Mouse (Mus musculus): ENCODE measurements around the gene Gm128. TPM values are rescaled to one million over a fixed set of nuclear protein-coding genes. Genes with fewer than 3 reads are reported as not detected.

Gm128 gene
- polyA plus RNA-seq (2012; rRNA removed), result 0.12 and 0.19 TPM in 2 replicates
- 0.14 and 0.19 TPM in 2 replicates for polyA plus RNA-seq (2014; fragmentation: Nextera tagmentation; extraction: Ambion mirVana)

- H3K27me3 ChIP-seq (ENCODE audit: control insufficient read depth, insufficient read depth, low read length), result no peaks in the 10 kb centered on the region
- TF ChIP-seq CTCF (IDR thresholded peaks at IDR 0.05; ENCODE audit: low read depth), result no peak
- no peak for TF ChIP-seq EP300 (IDR thresholded peaks at IDR 0.05; ENCODE audit: low read depth)
- H3K4me2 ChIP-seq (ENCODE audit: low read depth), result peak within 1 kb of the TSS; percentile 13; the same call in 1 of the 2 replicates
- no peak within 1 kb of the TSS for H3K4me3 ChIP-seq (ENCODE audit: insufficient read depth in 1 of 2, low read depth in 2 of 2, low read length in 2 of 2)
- DNase-seq (ENCODE audit: low read depth in 3 of 3, low spot score in 3 of 3) (no peak), ATAC-seq (ENCODE audit: insufficient read depth) (no peak)
- no peak within 1 kb of the TSS for H3K27ac ChIP-seq
- H3K9ac ChIP-seq (replicated peaks), result no peak within 1 kb of the TSS
- H3K4me1 ChIP-seq (replicated peaks; ENCODE audit: control insufficient read depth in 2 of 2, insufficient read depth in 2 of 2, low read length in 1 of 2), result peaks cover 0 to 1% of the 10 kb centered on the region in 2 experiments; a peak in 2 of 4 replicates
- WGBS (ENCODE audit: insufficient replicate concordance), result 77% methylated on average over 7 of the region's 7 CpGs
- H3K9me3 ChIP-seq (ENCODE audit: control insufficient read depth, low read length), result no peaks in the 10 kb centered on the region
- no peaks in the 10 kb centered on the region; the same call in 1 of the 2 replicates for H3K36me3 ChIP-seq (replicated peaks; ENCODE audit: control insufficient read depth, insufficient read depth, low read depth)
Measured at GRCm38 (mm10) chr3:95241498-95241897, at the start of gene Gm128. TSS of gene Gm128 (minus strand) at chr3:95241598.

- no peak for ATAC-seq (ENCODE audit: insufficient read depth)
- H3K4me1 ChIP-seq (replicated peaks; ENCODE audit: control insufficient read depth in 2 of 2, insufficient read depth in 2 of 2, low read length in 1 of 2), result peaks cover 0 to 14% of the 10 kb centered on the region in 2 experiments; a peak in 2 of 4 replicates
- H3K4me3 ChIP-seq (ENCODE audit: insufficient read depth in 1 of 2, low read depth in 2 of 2, low read length in 2 of 2), result no peak overlapping the region
- no peak overlapping the region for H3K4me2 ChIP-seq (ENCODE audit: low read depth)
- H3K27me3 ChIP-seq (ENCODE audit: control insufficient read depth, insufficient read depth, low read length), result no peaks in the 10 kb centered on the region
- no peak overlapping the region for H3K9ac ChIP-seq (replicated peaks)
- DNase-seq (ENCODE audit: low read depth in 3 of 3, low spot score in 3 of 3), result no peak
- H3K9me3 ChIP-seq (ENCODE audit: control insufficient read depth, low read length), result no peaks in the 10 kb centered on the region
- H3K27ac ChIP-seq, result no peak overlapping the region
- no peak for TF ChIP-seq CTCF (IDR thresholded peaks at IDR 0.05; ENCODE audit: low read depth)
- no peak for TF ChIP-seq EP300 (IDR thresholded peaks at IDR 0.05; ENCODE audit: low read depth)
- 51% methylated on average over 4 of the region's 4 CpGs for WGBS (ENCODE audit: insufficient replicate concordance)
- H3K36me3 ChIP-seq (replicated peaks; ENCODE audit: control insufficient read depth, insufficient read depth, low read depth), result peaks cover 2% of the 10 kb centered on the region
Measured at GRCm38 (mm10) chr3:95291041-95291440, 49.6 kb upstream of the Gm128 start.

DNA sequence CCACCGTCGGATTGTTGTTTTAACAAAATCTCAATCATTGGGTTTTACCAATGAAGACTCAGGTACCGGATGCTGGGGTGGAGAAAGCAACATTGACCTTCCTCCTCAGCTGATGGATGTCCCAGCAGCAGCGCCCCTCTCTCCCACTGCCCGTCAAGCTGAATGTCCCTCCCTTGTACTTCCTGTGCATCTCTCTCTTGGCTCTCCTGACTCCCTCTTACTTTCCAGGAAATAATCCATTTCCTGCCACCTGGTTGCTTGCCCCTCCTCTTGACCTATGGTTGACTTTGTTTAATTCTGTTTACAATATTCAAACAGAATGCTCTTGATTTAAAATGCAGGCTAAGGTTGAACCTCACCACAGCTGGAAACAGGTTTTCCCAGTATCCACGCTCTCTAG lies 48.8 kb upstream of the Gm128 start:
- WGBS (ENCODE audit: insufficient replicate concordance), result 79% methylated on average over 6 of the region's 6 CpGs
- no peak overlapping the region for H3K9ac ChIP-seq (replicated peaks)
- H3K9me3 ChIP-seq (ENCODE audit: control insufficient read depth, low read length), result no peaks in the 10 kb centered on the region
- DNase-seq (ENCODE audit: low read depth in 3 of 3, low spot score in 3 of 3) (no peak), ATAC-seq (ENCODE audit: insufficient read depth) (no peak)
- no peaks in the 10 kb centered on the region for H3K27me3 ChIP-seq (ENCODE audit: control insufficient read depth, insufficient read depth, low read length)
- H3K4me2 ChIP-seq (ENCODE audit: low read depth), result no peak overlapping the region
- peaks cover 0 to 11% of the 10 kb centered on the region in 2 experiments; a peak in 1 of 4 replicates for H3K4me1 ChIP-seq (replicated peaks; ENCODE audit: control insufficient read depth in 2 of 2, insufficient read depth in 2 of 2, low read length in 1 of 2)
- H3K36me3 ChIP-seq (replicated peaks; ENCODE audit: control insufficient read depth, insufficient read depth, low read depth), result peaks cover 2% of the 10 kb centered on the region
- H3K27ac ChIP-seq, result no peak overlapping the region
- H3K4me3 ChIP-seq (ENCODE audit: insufficient read depth in 1 of 2, low read depth in 2 of 2, low read length in 2 of 2), result no peak overlapping the region
- TF ChIP-seq EP300 (IDR thresholded peaks at IDR 0.05; ENCODE audit: low read depth) (no peak), CTCF (IDR thresholded peaks at IDR 0.05; ENCODE audit: low read depth) (no peak)

GRCm38 (mm10) chr3:95289419-95289818 lies 48.0 kb upstream of the Gm128 start:
- 81% methylated on average over 4 of the region's 4 CpGs for WGBS (ENCODE audit: insufficient replicate concordance)

GRCm38 (mm10) chr3:95287541-95287940 lies 46.1 kb upstream of the Gm128 start:
- Histone ChIP-seq H3K4me2 (ENCODE audit: low read depth) (no peak overlapping the region), H3K9ac (replicated peaks) (no peak overlapping the region), H3K36me3 (replicated peaks; ENCODE audit: control insufficient read depth, insufficient read depth, low read depth) (peaks cover 2% of the 10 kb centered on the region; the same call in 1 of the 2 replicates), H3K27ac (no peak overlapping the region), H3K4me1 (replicated peaks; ENCODE audit: control insufficient read depth in 2 of 2, insufficient read depth in 2 of 2, low read length in 1 of 2) (peaks cover 4 to 14% of the 10 kb centered on the region in 2 experiments; a peak in 3 of 4 replicates), H3K9me3 (ENCODE audit: control insufficient read depth, low read length) (no peaks in the 10 kb centered on the region), H3K4me3 (ENCODE audit: insufficient read depth in 1 of 2, low read depth in 2 of 2, low read length in 2 of 2) (no peak overlapping the region), H3K27me3 (ENCODE audit: control insufficient read depth, insufficient read depth, low read length) (no peaks in the 10 kb centered on the region)
- DNase-seq (ENCODE audit: low read depth in 3 of 3, low spot score in 3 of 3), result no peak
- TF ChIP-seq EP300 (IDR thresholded peaks at IDR 0.05; ENCODE audit: low read depth), result no peak
- TF ChIP-seq CTCF (IDR thresholded peaks at IDR 0.05; ENCODE audit: low read depth), result no peak
- no peak for ATAC-seq (ENCODE audit: insufficient read depth)
- 77% methylated on average over 3 of the region's 3 CpGs for WGBS (ENCODE audit: insufficient replicate concordance)

More at GRCm38 (mm10) chr3:95289419-95289818, 48.0 kb upstream of the Gm128 start:
- peaks cover 0 to 15% of the 10 kb centered on the region in 2 experiments; a peak in 2 of 4 replicates for H3K4me1 ChIP-seq (replicated peaks; ENCODE audit: control insufficient read depth in 2 of 2, insufficient read depth in 2 of 2, low read length in 1 of 2)
- no peaks in the 10 kb centered on the region for H3K27me3 ChIP-seq (ENCODE audit: control insufficient read depth, insufficient read depth, low read length)
- no peak for TF ChIP-seq CTCF (IDR thresholded peaks at IDR 0.05; ENCODE audit: low read depth)
- TF ChIP-seq EP300 (IDR thresholded peaks at IDR 0.05; ENCODE audit: low read depth), result no peak
- H3K27ac ChIP-seq, result no peak overlapping the region
- peaks cover 2% of the 10 kb centered on the region for H3K36me3 ChIP-seq (replicated peaks; ENCODE audit: control insufficient read depth, insufficient read depth, low read depth)
- H3K9me3 ChIP-seq (ENCODE audit: control insufficient read depth, low read length), result no peaks in the 10 kb centered on the region
- no peak overlapping the region for H3K4me2 ChIP-seq (ENCODE audit: low read depth)
- no peak overlapping the region for H3K4me3 ChIP-seq (ENCODE audit: insufficient read depth in 1 of 2, low read depth in 2 of 2, low read length in 2 of 2)
- no peak for ATAC-seq (ENCODE audit: insufficient read depth)
- no peak for DNase-seq (ENCODE audit: low read depth in 3 of 3, low spot score in 3 of 3)
- H3K9ac ChIP-seq (replicated peaks), result no peak overlapping the region

Measured in liver, embryonic 14.5 days (tissue).